Mouse (Mus musculus): ENCODE results near the gene Msi2. TPM values are rescaled to one million over a fixed set of nuclear protein-coding genes. Genes with fewer than 3 reads are reported as not detected.

The Msi2 gene
- polyA plus RNA-seq (2015; fragmentation: Nextera tagmentation; extraction: Ambion mirVana) = 29.1 and 29.3 TPM in 2 replicates

GRCm38 (mm10) chr11:88718050-88718765 is at the start of gene Msi2:
Gene Msi2 (minus strand): TSS chr11:88718513.
- H3K9ac ChIP-seq = peak within 1 kb of the TSS; percentile 97
- H3K36me3 ChIP-seq = no peaks in the 10 kb centered on the region; the same call in 1 of the 2 replicates
- H3K27me3 ChIP-seq = no peaks in the 10 kb centered on the region
- WGBS = 1% methylated on average over 38 of the region's 84 CpGs
- peak within 1 kb of the TSS; percentile 95 for H3K27ac ChIP-seq
- H3K9me3 ChIP-seq (replicated peaks) = no peaks in the 10 kb centered on the region
- peak; percentile 85 for ATAC-seq (replicated peaks; ENCODE audit: low FRiP score)
- peak within 1 kb of the TSS; percentile 95 for H3K4me2 ChIP-seq
- H3K4me1 ChIP-seq = peaks cover 57% of the 10 kb centered on the region
- H3K4me3 ChIP-seq (replicated peaks) = peak within 1 kb of the TSS; percentile 95

GRCm38 (mm10) chr11:88765635-88766034 is 47.3 kb upstream of the Msi2 start:
- 33% methylated on average over 7 of the region's 7 CpGs for WGBS

DNA sequence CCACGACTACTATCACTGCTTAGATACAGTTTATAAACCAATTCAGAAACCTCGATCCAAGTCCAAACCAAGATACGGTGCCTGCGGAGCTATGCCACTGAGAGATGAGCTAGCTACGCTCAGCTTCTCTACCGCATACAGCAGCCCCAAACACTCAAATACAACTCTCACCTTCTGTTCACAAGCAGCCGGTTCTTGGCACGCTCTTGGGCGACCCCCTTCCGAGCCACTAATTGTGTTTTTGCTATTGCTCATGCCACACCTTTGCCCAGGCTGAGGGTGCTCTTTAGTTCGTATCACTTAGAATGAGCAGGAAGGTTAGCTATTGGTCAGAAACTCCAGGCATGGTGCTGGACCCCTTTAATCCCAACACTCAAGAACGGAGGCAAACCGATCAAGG is 45.1 kb upstream of the Msi2 start:
- H3K9me3 ChIP-seq (replicated peaks) = no peaks in the 10 kb centered on the region
- WGBS = 90% methylated on average over 13 of the region's 13 CpGs
- no peak overlapping the region for H3K9ac ChIP-seq
- no peak overlapping the region for H3K4me3 ChIP-seq (replicated peaks)
- H3K4me2 ChIP-seq = no peak overlapping the region
- no peak for ATAC-seq (replicated peaks; ENCODE audit: low FRiP score)
- H3K4me1 ChIP-seq = no peaks in the 10 kb centered on the region
- no peaks in the 10 kb centered on the region for H3K36me3 ChIP-seq
- H3K27ac ChIP-seq = no peak overlapping the region
- no peaks in the 10 kb centered on the region for H3K27me3 ChIP-seq

More at GRCm38 (mm10) chr11:88765635-88766034, 47.3 kb upstream of the Msi2 start:
- Histone ChIP-seq H3K9me3 (replicated peaks) (no peaks in the 10 kb centered on the region), H3K27me3 (0 out of 2 replicates have a peak, but pooled peaks cover 2% of the 10 kb centered on the region), H3K4me2 (peak overlapping the region; percentile 20; the same call in 1 of the 2 replicates), H3K9ac (no peak overlapping the region), H3K36me3 (no peaks in the 10 kb centered on the region), H3K4me1 (no peaks in the 10 kb centered on the region), H3K4me3 (replicated peaks) (no peak overlapping the region), H3K27ac (no peak overlapping the region)
- ATAC-seq (replicated peaks; ENCODE audit: low FRiP score) = no peak

- Histone ChIP-seq H3K27me3 (no peaks in the 10 kb centered on the region), H3K36me3 (no peaks in the 10 kb centered on the region), H3K9ac (no peak overlapping the region), H3K4me2 (no peak overlapping the region), H3K9me3 (replicated peaks) (no peaks in the 10 kb centered on the region), H3K27ac (no peak overlapping the region), H3K4me1 (no peaks in the 10 kb centered on the region), H3K4me3 (replicated peaks) (no peak overlapping the region)
- ATAC-seq (replicated peaks; ENCODE audit: low FRiP score) = no peak
- WGBS = 94% methylated on average over 8 of the region's 8 CpGs
Observed at GRCm38 (mm10) chr11:88759501-88759900, 41.2 kb upstream of the Msi2 start.

GRCm38 (mm10) chr11:88758402-88758801 is 40.1 kb upstream of the Msi2 start:
- ATAC-seq (replicated peaks; ENCODE audit: low FRiP score) = no peak
- 40% methylated on average over 6 of the region's 6 CpGs for WGBS
- H3K36me3 ChIP-seq = no peaks in the 10 kb centered on the region

GRCm38 (mm10) chr11:88745306-88745705 is 27.0 kb upstream of the Msi2 start:
- no peaks in the 10 kb centered on the region for H3K27me3 ChIP-seq
- WGBS = 65% methylated on average over 12 of the region's 12 CpGs
- no peak overlapping the region for H3K9ac ChIP-seq
- ATAC-seq (replicated peaks; ENCODE audit: low FRiP score) = no peak
- no peak overlapping the region for H3K4me3 ChIP-seq (replicated peaks)
- H3K4me2 ChIP-seq = no peak overlapping the region
- H3K27ac ChIP-seq = no peak overlapping the region
- H3K4me1 ChIP-seq = no peaks in the 10 kb centered on the region
- no peaks in the 10 kb centered on the region; the same call in 1 of the 2 replicates for H3K9me3 ChIP-seq (replicated peaks)
- H3K36me3 ChIP-seq = no peaks in the 10 kb centered on the region

More at GRCm38 (mm10) chr11:88758402-88758801, 40.1 kb upstream of the Msi2 start:
- Histone ChIP-seq H3K27ac (no peak overlapping the region), H3K4me3 (replicated peaks) (no peak overlapping the region), H3K9ac (no peak overlapping the region), H3K9me3 (replicated peaks) (no peaks in the 10 kb centered on the region), H3K4me2 (no peak overlapping the region), H3K27me3 (no peaks in the 10 kb centered on the region), H3K4me1 (no peaks in the 10 kb centered on the region)

GRCm38 (mm10) chr11:88739574-88740295 is 21.4 kb upstream of the Msi2 start:
- ATAC-seq (replicated peaks; ENCODE audit: low FRiP score) = no peak
- Histone ChIP-seq H3K4me2 (no peak overlapping the region), H3K9me3 (replicated peaks) (no peaks in the 10 kb centered on the region), H3K27ac (no peak overlapping the region), H3K4me1 (no peaks in the 10 kb centered on the region), H3K36me3 (no peaks in the 10 kb centered on the region), H3K27me3 (no peaks in the 10 kb centered on the region), H3K9ac (no peak overlapping the region), H3K4me3 (replicated peaks) (no peak overlapping the region)
- WGBS = 83% methylated on average over 13 of the region's 13 CpGs

- Histone ChIP-seq H3K4me2 (no peak overlapping the region), H3K27ac (no peak overlapping the region), H3K27me3 (no peaks in the 10 kb centered on the region), H3K9ac (no peak overlapping the region), H3K36me3 (no peaks in the 10 kb centered on the region), H3K4me1 (peaks cover 11% of the 10 kb centered on the region), H3K9me3 (replicated peaks) (no peaks in the 10 kb centered on the region), H3K4me3 (replicated peaks) (no peak overlapping the region)
- 65% methylated on average over 5 of the region's 5 CpGs for WGBS
- no peak; the same call in 1 of the 2 replicates for ATAC-seq (replicated peaks; ENCODE audit: low FRiP score)
Observed at GRCm38 (mm10) chr11:88729363-88729762, 11.1 kb upstream of the Msi2 start.

DNA sequence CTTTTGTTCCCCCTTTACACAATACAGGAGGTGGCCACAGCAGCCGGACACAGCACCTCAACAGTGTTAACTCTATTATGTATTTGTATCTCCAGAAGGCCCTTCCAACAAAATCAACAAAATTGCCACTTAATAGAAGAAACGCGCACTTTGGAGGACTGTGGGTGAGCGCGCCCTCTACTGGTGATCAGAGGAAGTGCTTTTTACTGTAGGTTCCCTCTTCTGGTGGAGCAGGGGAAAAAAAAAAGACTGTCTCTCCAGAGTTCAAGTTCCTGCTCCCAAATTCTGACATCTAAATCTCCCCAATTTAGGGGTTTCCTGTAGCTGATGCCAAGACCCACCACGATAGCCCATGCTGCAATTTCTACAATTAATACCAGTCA is 10.2 kb upstream of the Msi2 start:
- H3K4me2 ChIP-seq = no peak overlapping the region
- no peaks in the 10 kb centered on the region for H3K27me3 ChIP-seq
- peaks cover 11% of the 10 kb centered on the region for H3K4me1 ChIP-seq
- H3K36me3 ChIP-seq = no peaks in the 10 kb centered on the region
- 2% methylated on average over 6 of the region's 6 CpGs for WGBS
- no peak overlapping the region for H3K9ac ChIP-seq
- H3K4me3 ChIP-seq (replicated peaks) = no peak overlapping the region
- no peaks in the 10 kb centered on the region for H3K9me3 ChIP-seq (replicated peaks)
- no peak for ATAC-seq (replicated peaks; ENCODE audit: low FRiP score)
- no peak overlapping the region for H3K27ac ChIP-seq

GRCm38 (mm10) chr11:88727768-88728507 is 9.6 kb upstream of the Msi2 start:
- H3K4me2 ChIP-seq = no peak overlapping the region
- H3K36me3 ChIP-seq = no peaks in the 10 kb centered on the region
- peak; percentile 36; the same call in 1 of the 2 replicates for ATAC-seq (replicated peaks; ENCODE audit: low FRiP score)
- H3K4me1 ChIP-seq = peaks cover 11% of the 10 kb centered on the region
- H3K27me3 ChIP-seq = no peaks in the 10 kb centered on the region
- no peaks in the 10 kb centered on the region for H3K9me3 ChIP-seq (replicated peaks)
- H3K4me3 ChIP-seq (replicated peaks) = no peak overlapping the region
- H3K9ac ChIP-seq = no peak overlapping the region
- WGBS = 60% methylated on average over 20 of the region's 20 CpGs
- 0 out of 2 replicates have a peak overlapping the region, but pooled peaks have one; percentile 7 for H3K27ac ChIP-seq

- no peak overlapping the region for H3K9ac ChIP-seq
- H3K27me3 ChIP-seq = no peaks in the 10 kb centered on the region
- H3K4me1 ChIP-seq = peaks cover 29% of the 10 kb centered on the region
- no peak for ATAC-seq (replicated peaks; ENCODE audit: low FRiP score)
- H3K4me2 ChIP-seq = no peak overlapping the region
- H3K36me3 ChIP-seq = no peaks in the 10 kb centered on the region
- no peak overlapping the region for H3K4me3 ChIP-seq (replicated peaks)
- 59% methylated on average over 10 of the region's 10 CpGs for WGBS
- H3K9me3 ChIP-seq (replicated peaks) = no peaks in the 10 kb centered on the region
- 0 out of 2 replicates have a peak overlapping the region, but pooled peaks have one; percentile 51 for H3K27ac ChIP-seq
Observed at GRCm38 (mm10) chr11:88721144-88721636, 2.9 kb upstream of the Msi2 start.

Measured in kidney, embryonic 15.5 days (tissue).